Mouse (Mus musculus) heart, adult 2 months (tissue): ENCODE data around the gene Gcnt7.

Experiments
- CTCF ChIP-seq: fragments of 200-600 bp; IDR thresholded peaks from 2 replicates; pipeline ENCODE4 v1.8.1; 2022; ENCODE audit warnings: antibody characterized with exemption, mild to moderate bottlenecking, moderate library complexity
- EP300 ChIP-seq: fragments of 200-500 bp; IDR thresholded peaks from 2 replicates; pipeline ENCODE4 v1.6.1; 2011; ENCODE audit warnings: low read depth, low read length, control low read depth; ENCODE audit not compliant: insufficient read depth
- POLR2A ChIP-seq: fragments of 200-500 bp; IDR thresholded peaks from 2 replicates; pipeline ENCODE4 v1.6.1; 2011; ENCODE audit warnings: mild to moderate bottlenecking, low read depth, low read length, control low read depth; ENCODE audit not compliant: insufficient read depth

- TF ChIP-seq CTCF, result no peak
- TF ChIP-seq EP300, result no peak
- no peak for TF ChIP-seq POLR2A
These were observed 5.9 kb downstream of the Gcnt7 start for GRCm38 (mm10) chr2:172452458-172452857.
